Mouse (Mus musculus): Measurements from ENCODE around the gene Glis3. TPM values are rescaled to one million over a fixed set of nuclear protein-coding genes. Genes with fewer than 3 reads are reported as not detected.

Gene Glis3
- polyA plus RNA-seq, 1 experiment from 2014 or later: 2.6 TPM

GRCm38 (mm10) chr19:28573641-28574040 is 106.2 kb downstream of the Glis3 start:
- Histone ChIP-seq H3K4me1 (no peaks in the 10 kb centered on the region), H3K9ac (no peak overlapping the region), H3K4me3 (no peak overlapping the region), H3K9me3 (replicated peaks) (no peaks in the 10 kb centered on the region), H3K4me2 (replicated peaks) (no peak overlapping the region), H3K27ac (no peak overlapping the region), H3K36me3 (no peaks in the 10 kb centered on the region), H3K27me3 (no peaks in the 10 kb centered on the region)
- WGBS: 94% methylated on average over 3 of the region's 3 CpGs
- no peak for ATAC-seq (ENCODE audit: low FRiP score)

- no peak for ATAC-seq (ENCODE audit: low FRiP score)
- whole genome bisulfite sequencing: 62% methylated on average over 3 of the region's 3 CpGs
- Histone ChIP-seq H3K4me1 (peaks cover 6% of the 10 kb centered on the region; the same call in 1 of the 2 replicates), H3K4me3 (no peak overlapping the region), H3K36me3 (no peaks in the 10 kb centered on the region), H3K27me3 (no peaks in the 10 kb centered on the region), H3K27ac (no peak overlapping the region), H3K9ac (no peak overlapping the region), H3K9me3 (replicated peaks) (no peaks in the 10 kb centered on the region), H3K4me2 (replicated peaks) (no peak overlapping the region)
Observed at GRCm38 (mm10) chr19:28569856-28570255, 110.0 kb downstream of the Glis3 start.

- Histone ChIP-seq H3K9me3 (replicated peaks) (no peaks in the 10 kb centered on the region), H3K4me1 (peaks cover 6% of the 10 kb centered on the region), H3K27ac (no peak overlapping the region), H3K9ac (no peak overlapping the region), H3K36me3 (no peaks in the 10 kb centered on the region), H3K4me3 (no peak overlapping the region), H3K27me3 (no peaks in the 10 kb centered on the region), H3K4me2 (replicated peaks) (no peak overlapping the region)
- ATAC-seq (ENCODE audit: low FRiP score): no peak
- 80% methylated on average over 1 of the region's 1 CpGs for WGBS
Observed at GRCm38 (mm10) chr19:28567100-28567499, 112.8 kb downstream of the Glis3 start.

- no peak overlapping the region for H3K4me2 ChIP-seq (replicated peaks)
- no peak overlapping the region for H3K9ac ChIP-seq
- WGBS: 7% methylated on average over 2 of the region's 2 CpGs
- H3K27me3 ChIP-seq: no peaks in the 10 kb centered on the region
- no peak overlapping the region for H3K27ac ChIP-seq
- H3K4me1 ChIP-seq: peaks cover 6% of the 10 kb centered on the region
- H3K36me3 ChIP-seq: no peaks in the 10 kb centered on the region
- no peaks in the 10 kb centered on the region for H3K9me3 ChIP-seq (replicated peaks)
- no peak for ATAC-seq (ENCODE audit: low FRiP score)
- no peak overlapping the region for H3K4me3 ChIP-seq
Observed at GRCm38 (mm10) chr19:28566554-28566953, 113.3 kb downstream of the Glis3 start.

GRCm38 (mm10) chr19:28561697-28562002 is 118.2 kb downstream of the Glis3 start:
- Histone ChIP-seq H3K4me2 (replicated peaks) (no peak overlapping the region), H3K27me3 (no peaks in the 10 kb centered on the region), H3K9ac (no peak overlapping the region), H3K27ac (no peak overlapping the region), H3K4me1 (peaks cover 23% of the 10 kb centered on the region), H3K9me3 (replicated peaks) (no peaks in the 10 kb centered on the region), H3K36me3 (no peaks in the 10 kb centered on the region), H3K4me3 (no peak overlapping the region)
- ATAC-seq (ENCODE audit: low FRiP score): no peak

- 13% methylated on average over 8 of the region's 8 CpGs for WGBS
- H3K4me1 ChIP-seq: peaks cover 19% of the 10 kb centered on the region
- no peak overlapping the region for H3K4me3 ChIP-seq
- H3K9ac ChIP-seq: no peak overlapping the region
- no peak overlapping the region for H3K27ac ChIP-seq
- ATAC-seq (ENCODE audit: low FRiP score): no peak; the same call in 1 of the 2 replicates
- no peaks in the 10 kb centered on the region for H3K9me3 ChIP-seq (replicated peaks)
- no peaks in the 10 kb centered on the region for H3K36me3 ChIP-seq
- H3K4me2 ChIP-seq (replicated peaks): no peak overlapping the region
- no peaks in the 10 kb centered on the region for H3K27me3 ChIP-seq
Observed at GRCm38 (mm10) chr19:28560801-28561696, 118.8 kb downstream of the Glis3 start.

- ATAC-seq (ENCODE audit: low FRiP score): no peak
- Histone ChIP-seq H3K27me3 (no peaks in the 10 kb centered on the region), H3K27ac (no peak overlapping the region), H3K4me1 (peaks cover 19% of the 10 kb centered on the region), H3K9me3 (replicated peaks) (no peaks in the 10 kb centered on the region), H3K9ac (no peak overlapping the region), H3K4me2 (replicated peaks) (no peak overlapping the region), H3K4me3 (no peak overlapping the region), H3K36me3 (no peaks in the 10 kb centered on the region)
- 55% methylated on average over 7 of the region's 7 CpGs for WGBS
Observed at GRCm38 (mm10) chr19:28559836-28560235, 120.0 kb downstream of the Glis3 start.

- H3K36me3 ChIP-seq: no peaks in the 10 kb centered on the region
- no peaks in the 10 kb centered on the region for H3K27me3 ChIP-seq
- peaks cover 19% of the 10 kb centered on the region for H3K4me1 ChIP-seq
- no peak for ATAC-seq (ENCODE audit: low FRiP score)
- 81% methylated on average over 10 of the region's 10 CpGs for WGBS
- H3K9me3 ChIP-seq (replicated peaks): no peaks in the 10 kb centered on the region
- no peak overlapping the region for H3K9ac ChIP-seq
- H3K4me3 ChIP-seq: no peak overlapping the region
- no peak overlapping the region for H3K4me2 ChIP-seq (replicated peaks)
- no peak overlapping the region for H3K27ac ChIP-seq
Observed at GRCm38 (mm10) chr19:28559400-28559799, 120.5 kb downstream of the Glis3 start.

GRCm38 (mm10) chr19:28558661-28559060 is 121.2 kb downstream of the Glis3 start:
- Histone ChIP-seq H3K27me3 (no peaks in the 10 kb centered on the region), H3K4me2 (replicated peaks) (no peak overlapping the region), H3K4me1 (peaks cover 19% of the 10 kb centered on the region), H3K36me3 (no peaks in the 10 kb centered on the region), H3K9ac (no peak overlapping the region), H3K4me3 (no peak overlapping the region), H3K9me3 (replicated peaks) (no peaks in the 10 kb centered on the region), H3K27ac (no peak overlapping the region)
- 74% methylated on average over 8 of the region's 8 CpGs for WGBS
- no peak for ATAC-seq (ENCODE audit: low FRiP score)

- WGBS: 59% methylated on average over 5 of the region's 5 CpGs
- H3K9me3 ChIP-seq (replicated peaks): no peaks in the 10 kb centered on the region
- peaks cover 19% of the 10 kb centered on the region for H3K4me1 ChIP-seq
- no peak overlapping the region for H3K9ac ChIP-seq
- no peak for ATAC-seq (ENCODE audit: low FRiP score)
- H3K36me3 ChIP-seq: no peaks in the 10 kb centered on the region
- H3K27me3 ChIP-seq: no peaks in the 10 kb centered on the region
- no peak overlapping the region for H3K27ac ChIP-seq
- no peak overlapping the region for H3K4me3 ChIP-seq
- H3K4me2 ChIP-seq (replicated peaks): no peak overlapping the region
Observed at GRCm38 (mm10) chr19:28557559-28558328, 122.1 kb downstream of the Glis3 start.

- H3K27ac ChIP-seq: no peak overlapping the region
- H3K4me3 ChIP-seq: no peak overlapping the region
- no peak overlapping the region for H3K9ac ChIP-seq
- ATAC-seq (ENCODE audit: low FRiP score): no peak
- WGBS: 78% methylated on average over 6 of the region's 6 CpGs
- H3K4me2 ChIP-seq (replicated peaks): no peak overlapping the region
- H3K9me3 ChIP-seq (replicated peaks): no peaks in the 10 kb centered on the region
- no peaks in the 10 kb centered on the region for H3K36me3 ChIP-seq
- H3K4me1 ChIP-seq: peaks cover 10% of the 10 kb centered on the region
- no peaks in the 10 kb centered on the region for H3K27me3 ChIP-seq
Observed at GRCm38 (mm10) chr19:28555181-28555929, 124.5 kb downstream of the Glis3 start.

- no peaks in the 10 kb centered on the region for H3K4me1 ChIP-seq
- no peaks in the 10 kb centered on the region; the same call in 1 of the 2 replicates for H3K9me3 ChIP-seq (replicated peaks)
- H3K27ac ChIP-seq: no peak overlapping the region
- no peaks in the 10 kb centered on the region for H3K27me3 ChIP-seq
- H3K4me3 ChIP-seq: no peak overlapping the region
- no peaks in the 10 kb centered on the region for H3K36me3 ChIP-seq
- H3K9ac ChIP-seq: no peak overlapping the region
- no peak for ATAC-seq (ENCODE audit: low FRiP score)
- no peak overlapping the region for H3K4me2 ChIP-seq (replicated peaks)
- WGBS: 58% methylated on average over 8 of the region's 8 CpGs
Observed at GRCm38 (mm10) chr19:28550611-28551010, 129.3 kb downstream of the Glis3 start.

Data from hindbrain, embryonic 12.5 days (tissue).